Mouse (Mus musculus) lung, adult 2 months (tissue): ENCODE results near the gene Cabin1. TPM values are rescaled to one million over a fixed set of nuclear protein-coding genes. Genes with fewer than 3 reads are reported as not detected.

Source experiments
- DNase-seq: peaks from one replicate; pipeline ENCODE4 v3.0.0; 2022
- H3K4me1 ChIP-seq: fragments of 200-500 bp; 2 replicates; pipeline ENCODE4 v1.6.1; 2011; ENCODE audit warnings: low read length; ENCODE audit not compliant: control insufficient read depth, insufficient read depth
- H3K4me3 ChIP-seq: fragments of 200-500 bp; replicated peaks from 2 replicates; pipeline ENCODE3; 2011; ENCODE audit warnings: low read depth, mild to moderate bottlenecking, control low read depth, low read length; ENCODE audit errors: extremely low read depth
- CTCF ChIP-seq: fragments of 200-500 bp; IDR thresholded peaks from 2 replicates; pipeline ENCODE4 v1.5.1; 2011; ENCODE audit warnings: mild to moderate bottlenecking, low read length, control low read depth; ENCODE audit not compliant: insufficient read depth
- POLR2A ChIP-seq: fragments of 200-500 bp; IDR thresholded peaks from 2 replicates; pipeline ENCODE4 v1.6.1; 2011; ENCODE audit warnings: low read depth, mild to moderate bottlenecking, control low read depth, low read length, borderline replicate concordance; ENCODE audit errors: extremely low read depth
- WGBS: fragments of 180-500 bp; shearing (Covaris S2); methylation state at CpG from one replicate; pipeline ENCODE4 v1.1.7; 2018; 5-methylcytosine and 5-hydroxymethylcytosine counted together
- polyA plus RNA-seq: library from polyadenylated mRNA; depleted of rRNA; stranded (reverse); fragments of >200 nt; gene quantifications from 2 replicates; pipeline ENCODE4 v1.2.3, GENCODE M21; 2012

Gene Cabin1
- polyA plus RNA-seq, 1 experiment = 53.6 TPM

DNA sequence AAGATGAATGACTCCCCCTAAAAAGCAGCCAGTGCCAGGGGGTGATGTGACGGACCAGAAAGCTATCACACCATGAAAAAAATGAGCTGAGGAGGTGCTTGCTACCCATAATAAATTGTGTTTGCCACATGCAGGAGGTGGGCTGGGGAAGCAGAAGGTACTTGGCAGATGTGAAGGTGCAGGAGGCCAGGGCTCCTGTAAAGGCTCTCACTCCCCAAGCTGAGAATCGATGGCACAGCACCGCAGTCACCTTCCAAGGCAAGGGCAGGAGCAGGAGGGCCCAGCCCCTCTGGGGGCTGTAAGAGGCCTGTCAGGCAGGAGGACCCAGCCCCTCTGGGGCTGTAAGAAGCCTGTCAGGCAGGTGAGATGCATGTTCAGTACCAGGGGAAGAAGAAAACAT is 102.3 kb downstream of the Cabin1 start:
- Histone ChIP-seq H3K4me3 (no peak overlapping the region), H3K4me1 (peaks cover 7% of the 10 kb centered on the region)
- TF ChIP-seq CTCF (no peak), POLR2A (no peak)
- no peak for DNase-seq
- WGBS = 88% methylated on average over 3 of the region's 3 CpGs

GRCm38 (mm10) chr10:75661381-75661780 is 102.8 kb downstream of the Cabin1 start:
- Histone ChIP-seq H3K4me3 (no peak overlapping the region), H3K4me1 (peaks cover 2% of the 10 kb centered on the region; the same call in 1 of the 2 replicates)
- 75% methylated on average over 6 of the region's 6 CpGs for WGBS
- DNase-seq = no peak
- no peak for TF ChIP-seq CTCF
- no peak for TF ChIP-seq POLR2A

DNA sequence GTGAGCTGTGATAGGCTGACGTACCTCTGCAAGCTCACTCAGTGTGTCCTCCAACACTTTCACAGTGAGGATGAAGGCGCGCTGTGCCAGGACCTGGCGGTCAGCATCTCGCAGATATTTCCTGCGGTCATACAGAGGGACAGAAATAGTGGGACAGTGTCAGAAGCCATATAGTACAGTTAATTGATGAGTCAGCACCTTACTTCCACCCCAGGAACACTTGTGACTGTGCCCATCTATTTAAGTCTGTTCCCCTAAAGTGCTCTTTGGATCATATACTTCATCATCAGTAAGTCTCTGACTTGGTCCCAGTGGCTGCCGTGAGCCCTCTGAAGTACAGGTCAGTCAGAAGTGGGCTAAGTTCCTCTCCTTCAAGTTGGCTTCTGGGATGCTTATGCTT is 106.4 kb downstream of the Cabin1 start:
- 95% methylated on average over 7 of the region's 7 CpGs for WGBS
- TF ChIP-seq POLR2A = no peak
- TF ChIP-seq CTCF = no peak
- H3K4me1 ChIP-seq = no peaks in the 10 kb centered on the region
- no peak overlapping the region for H3K4me3 ChIP-seq
- DNase-seq = no peak

GRCm38 (mm10) chr10:75657165-75657564 is 107.0 kb downstream of the Cabin1 start:
- H3K4me1 ChIP-seq = no peaks in the 10 kb centered on the region
- TF ChIP-seq CTCF = no peak
- TF ChIP-seq POLR2A = no peak
- no peak overlapping the region for H3K4me3 ChIP-seq
- DNase-seq = no peak
- 87% methylated on average over 5 of the region's 5 CpGs for WGBS

- Histone ChIP-seq H3K4me1 (peaks cover 5% of the 10 kb centered on the region), H3K4me3 (no peak overlapping the region)
- DNase-seq = no peak
- TF ChIP-seq CTCF (no peak), POLR2A (no peak)
- WGBS = 86% methylated on average over 4 of the region's 4 CpGs
Observed at GRCm38 (mm10) chr10:75654053-75654452, 110.1 kb downstream of the Cabin1 start.

DNA sequence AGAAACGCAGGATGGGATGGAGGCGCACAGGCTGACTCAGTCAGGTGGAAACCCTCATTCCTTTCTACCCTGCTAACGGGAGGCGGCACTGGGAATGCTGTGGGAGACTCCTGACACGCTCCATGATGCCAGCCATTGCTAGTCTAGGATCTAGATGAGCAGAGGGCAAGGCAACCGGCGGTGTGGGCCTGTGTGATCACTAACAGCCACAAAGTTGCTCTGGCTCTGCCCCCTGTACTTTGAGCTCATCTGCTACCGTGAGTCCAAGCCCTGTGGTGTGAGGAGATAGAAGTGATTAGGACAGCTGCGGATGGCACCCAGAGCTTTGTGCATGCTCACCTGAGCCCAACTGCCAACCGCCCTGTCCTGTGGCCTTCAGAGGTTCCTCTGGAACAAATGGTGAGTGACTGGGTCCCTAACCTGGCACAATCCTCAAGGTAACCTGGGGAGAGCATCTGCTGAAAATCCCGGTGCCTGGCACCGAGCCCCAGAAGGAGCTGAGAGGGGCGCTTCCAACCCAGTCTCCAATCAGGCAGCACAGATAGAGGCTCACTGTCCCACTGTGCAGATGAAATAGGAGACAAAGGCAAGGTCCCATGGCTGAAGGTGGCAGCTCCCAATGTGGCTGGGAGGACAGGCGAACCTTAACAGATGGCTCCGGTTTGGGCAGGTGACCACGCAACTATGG is 112.6 kb downstream of the Cabin1 start:
- no peak overlapping the region for H3K4me3 ChIP-seq
- peaks cover 9% of the 10 kb centered on the region for H3K4me1 ChIP-seq
- TF ChIP-seq POLR2A = no peak
- TF ChIP-seq CTCF = no peak
- 97% methylated on average over 16 of the region's 16 CpGs for WGBS
- no peak for DNase-seq

DNA sequence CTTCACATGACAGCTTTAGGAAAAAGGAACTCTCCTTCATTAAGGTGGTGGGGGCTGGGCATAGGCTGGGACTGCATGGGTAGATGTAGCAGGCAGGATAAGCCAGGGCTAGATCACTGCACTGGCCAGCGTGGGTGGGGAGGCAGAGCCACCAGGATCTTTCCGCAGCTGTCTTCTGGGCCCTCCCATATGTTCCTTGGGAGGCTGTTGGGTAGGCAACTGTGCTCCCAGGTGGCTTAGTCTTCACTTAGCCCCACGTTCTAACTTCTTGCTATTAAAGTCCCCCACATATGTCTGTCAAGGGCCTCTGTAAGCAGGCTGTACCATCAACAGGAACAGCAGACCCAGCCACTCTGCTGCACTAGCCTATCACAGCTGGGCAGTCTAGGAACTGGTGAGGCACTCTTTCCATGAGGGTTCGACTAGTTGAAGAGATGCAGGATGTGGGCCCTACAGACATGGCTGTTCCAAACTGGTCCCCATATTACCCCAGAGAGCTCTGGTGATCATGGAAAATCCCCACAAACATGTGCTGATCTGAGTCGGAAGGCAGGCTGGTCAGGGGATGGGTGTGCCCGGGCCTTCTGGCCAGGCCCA is 113.7 kb downstream of the Cabin1 start:
- no peak for DNase-seq
- WGBS = 86% methylated on average over 6 of the region's 6 CpGs
- TF ChIP-seq CTCF (no peak), POLR2A (no peak)

GRCm38 (mm10) chr10:75649406-75649995 is 114.6 kb downstream of the Cabin1 start:
- 77% methylated on average over 4 of the region's 4 CpGs for WGBS
- Histone ChIP-seq H3K4me3 (no peak overlapping the region), H3K4me1 (peaks cover 9% of the 10 kb centered on the region)
- TF ChIP-seq CTCF (no peak), POLR2A (no peak)
- no peak for DNase-seq

More for the DNA sequence above, 113.7 kb downstream of the Cabin1 start:
- Histone ChIP-seq H3K4me3 (no peak overlapping the region), H3K4me1 (peaks cover 9% of the 10 kb centered on the region)

DNA sequence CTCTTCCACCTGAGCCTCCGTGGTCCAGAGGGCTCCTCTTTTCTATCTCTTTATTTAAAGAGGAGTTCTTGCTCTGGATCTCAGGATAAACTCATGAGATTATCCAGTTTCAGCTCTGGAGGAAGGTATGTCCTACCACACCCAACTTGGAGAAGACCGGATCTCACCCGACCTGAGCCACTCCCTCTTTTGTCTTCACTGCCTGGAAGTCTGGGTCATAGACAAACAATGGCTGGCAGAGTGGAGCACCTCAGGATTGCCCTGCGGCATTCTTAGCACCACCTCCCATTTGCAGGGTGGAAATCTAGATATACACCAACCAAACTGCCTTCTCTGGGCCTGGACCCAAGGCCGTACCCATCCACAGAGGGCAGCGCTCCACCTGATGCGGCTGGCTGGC is 115.1 kb downstream of the Cabin1 start:
- Histone ChIP-seq H3K4me1 (peaks cover 9% of the 10 kb centered on the region), H3K4me3 (no peak overlapping the region)
- WGBS = 57% methylated on average over 7 of the region's 7 CpGs
- TF ChIP-seq CTCF (no peak), POLR2A (no peak)
- DNase-seq = no peak
